Comparison of ENCODE assay signal across 21 mouse cellular contexts in the genomic region with DNA sequence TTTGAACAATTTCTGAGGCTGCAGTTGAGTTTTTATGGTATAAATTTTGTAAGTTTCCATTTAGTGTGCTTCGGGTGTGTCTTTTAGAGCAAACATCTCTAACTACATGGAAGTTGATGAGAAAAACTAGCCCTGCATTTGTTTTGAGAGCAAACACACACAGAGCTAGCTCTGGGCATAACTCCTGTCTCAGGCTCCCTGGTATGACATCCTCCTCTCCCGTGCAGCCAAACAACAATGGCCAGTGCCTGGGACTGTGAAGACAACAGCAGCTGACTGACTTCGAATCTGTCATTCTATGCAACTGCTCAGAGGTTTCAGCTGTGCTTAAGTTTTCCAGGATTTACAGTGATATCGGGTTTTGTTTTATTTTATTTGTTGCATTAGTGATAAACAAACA.
DNase-seq lines count a peak whose midpoint lies in the region; ATAC-seq and TF ChIP-seq lines count a peak whose summit lies in the region.
"Had no signal": no experiment of that assay in that cellular context is flagged by ENCODE, and none has a peak within 500 bp of the region (broad histone marks: within the 10 kb centered on the region; RNA-seq: fewer than 3 reads in every experiment).

No protein-coding gene starts in this region.

- no peaks in the 10 kb centered on the region for H3K27me3 ChIP-seq in kidney, embryonic 16.5 days (ENCODE audit: insufficient read depth, low read length)
- no peaks in the 10 kb centered on the region for H3K27me3 ChIP-seq in midbrain, embryonic 14.5 days (ENCODE audit: control insufficient read depth, insufficient read depth, low read length)
- no peaks in the 10 kb centered on the region for H3K27me3 ChIP-seq in midbrain, postnatal 0 days (ENCODE audit: insufficient read depth, low read length)
- H3K27me3 ChIP-seq: embryonic facial prominence, embryonic 12.5 days; forebrain, embryonic 12.5 days; hindbrain, embryonic 15.5 days; limb, embryonic 15.5 days; midbrain, embryonic 13.5 days had no signal

- H3K4me1 ChIP-seq in kidney, embryonic 16.5 days (ENCODE audit: insufficient read depth, low read length) = peaks cover 11% of the 10 kb centered on the region; the same call in 1 of the 2 replicates
- peaks cover 26% of the 10 kb centered on the region for H3K4me1 ChIP-seq in midbrain, embryonic 14.5 days (ENCODE audit: control insufficient read depth, insufficient read depth, low read length)
- H3K4me1 ChIP-seq in midbrain, postnatal 0 days (ENCODE audit: insufficient read depth, low read length) = peaks cover 15% of the 10 kb centered on the region
- H3K4me1 ChIP-seq: embryonic facial prominence, embryonic 12.5 days had no signal

- no peak overlapping the region for H3K4me3 ChIP-seq in kidney, embryonic 16.5 days (ENCODE audit: low read length)
- H3K4me3 ChIP-seq in midbrain, embryonic 14.5 days (replicated peaks; ENCODE audit: low read depth, low read length) = no peak overlapping the region
- no peak overlapping the region for H3K4me3 ChIP-seq in midbrain, postnatal 0 days (ENCODE audit: low read depth, low read length)
- H3K4me3 ChIP-seq: embryonic facial prominence, embryonic 12.5 days; forebrain, embryonic 12.5 days; hindbrain, embryonic 15.5 days; limb, embryonic 15.5 days; midbrain, embryonic 13.5 days had no signal

- no peak overlapping the region; the same call in 1 of the 2 replicates for H3K27ac ChIP-seq in kidney, embryonic 16.5 days (ENCODE audit: low read length)
- no peak overlapping the region for H3K27ac ChIP-seq in midbrain, embryonic 14.5 days (replicated peaks; ENCODE audit: low read depth, low read length)
- H3K27ac ChIP-seq in midbrain, postnatal 0 days (ENCODE audit: low read depth, low read length) = no peak overlapping the region
- H3K27ac ChIP-seq: embryonic facial prominence, embryonic 12.5 days; forebrain, embryonic 12.5 days; hindbrain, embryonic 15.5 days; limb, embryonic 15.5 days had no signal

- no peaks in the 10 kb centered on the region for H3K36me3 ChIP-seq in kidney, embryonic 16.5 days (ENCODE audit: insufficient read depth, low read length)
- no peaks in the 10 kb centered on the region for H3K36me3 ChIP-seq in midbrain, embryonic 14.5 days (ENCODE audit: control insufficient read depth, insufficient read depth, low read length)
- no peaks in the 10 kb centered on the region for H3K36me3 ChIP-seq in midbrain, postnatal 0 days (ENCODE audit: insufficient read depth, low read length)
- H3K36me3 ChIP-seq: embryonic facial prominence, embryonic 12.5 days; forebrain, embryonic 12.5 days; hindbrain, embryonic 15.5 days; limb, embryonic 15.5 days; midbrain, embryonic 13.5 days had no signal

- WGBS in kidney, embryonic 16.5 days = 22% methylated on average over 4 of the region's 4 CpGs
- WGBS in midbrain, embryonic 14.5 days = 41% methylated on average over 4 of the region's 4 CpGs
- 40% methylated on average over 4 of the region's 4 CpGs for WGBS in midbrain, postnatal 0 days

- no peaks in the 10 kb centered on the region for H3K9me3 ChIP-seq in kidney, embryonic 16.5 days (ENCODE audit: low read length)
- no peaks in the 10 kb centered on the region for H3K9me3 ChIP-seq in midbrain, embryonic 14.5 days (ENCODE audit: control insufficient read depth, low read length)
- no peaks in the 10 kb centered on the region for H3K9me3 ChIP-seq in midbrain, postnatal 0 days (ENCODE audit: low read length)
- H3K9me3 ChIP-seq: embryonic facial prominence, embryonic 12.5 days; forebrain, embryonic 12.5 days; hindbrain, embryonic 15.5 days; limb, embryonic 15.5 days; midbrain, embryonic 13.5 days had no signal

- no peak overlapping the region for H3K9ac ChIP-seq in kidney, embryonic 16.5 days (replicated peaks; ENCODE audit: low read length)
- no peak overlapping the region for H3K9ac ChIP-seq in midbrain, embryonic 14.5 days (replicated peaks; ENCODE audit: low read length)
- no peak overlapping the region for H3K9ac ChIP-seq in midbrain, postnatal 0 days (replicated peaks; ENCODE audit: low read length, poor library complexity, severe bottlenecking)
- H3K9ac ChIP-seq: embryonic facial prominence, embryonic 12.5 days; forebrain, embryonic 12.5 days; hindbrain, embryonic 15.5 days; limb, embryonic 15.5 days; midbrain, embryonic 13.5 days had no signal

- DNase-seq in kidney, adult 8-10 months = no peak
- peak; percentile 36 for DNase-seq in midbrain, embryonic 14.5 days
- DNase-seq in midbrain, postnatal 0 days (ENCODE audit: low spot score) = no peak
- DNase-seq in embryo, embryonic 10 days (ENCODE audit: low spot score) = peak; percentile 63
- peak; percentile 42 for DNase-seq in embryo, embryonic 11 days
- DNase-seq in cerebellum, adult 11 months = no peak
- DNase-seq in adrenal gland, postnatal 36 days = no peak
- DNase-seq: adrenal gland, adult 2 months; cerebellum, adult 8-10 months; gastrocnemius, postnatal 36 days; kidney, postnatal 25 days; lung, adult 2 months; lung, postnatal 14 days; right cerebral cortex, postnatal 25 days; thymus, postnatal 25 days had no signal

- TF ChIP-seq CTCF in midbrain, postnatal 0 days (IDR thresholded peaks at IDR 0.05) = no peak

- no peak overlapping the region for H3K4me2 ChIP-seq in kidney, embryonic 16.5 days (replicated peaks; ENCODE audit: low read depth, low read length)
- no peak overlapping the region for H3K4me2 ChIP-seq in midbrain, embryonic 14.5 days (ENCODE audit: low read length)
- no peak overlapping the region for H3K4me2 ChIP-seq in midbrain, postnatal 0 days (ENCODE audit: low read depth, low read length, poor library complexity, severe bottlenecking)
- H3K4me2 ChIP-seq: embryonic facial prominence, embryonic 12.5 days; forebrain, embryonic 12.5 days; hindbrain, embryonic 15.5 days; limb, embryonic 15.5 days; midbrain, embryonic 13.5 days had no signal

- ATAC-seq in kidney, embryonic 16.5 days (ENCODE audit: low FRiP score, low TSS enrichment) = 0 out of 2 replicates have a peak, but pooled peaks have one; percentile 73
- no peak for ATAC-seq in midbrain, embryonic 14.5 days (ENCODE audit: low FRiP score, low TSS enrichment)
- no peak for ATAC-seq in midbrain, postnatal 0 days (ENCODE audit: low FRiP score)
- ATAC-seq: midbrain, embryonic 13.5 days had no signal

Comparison
In these comparisons a context has a peak if more than half of its experiments do, and no peak if none do; other contexts are left out.
1. DNase-seq: peak in midbrain, embryonic 14.5 days (single experiment), embryo, embryonic 10 days (single experiment) and embryo, embryonic 11 days (single experiment); none in kidney, adult 8-10 months (0 of 2), midbrain, postnatal 0 days (single experiment), cerebellum, adult 11 months (single experiment) and adrenal gland, postnatal 36 days (0 of 2).